Mouse (Mus musculus): ENCODE results near the gene Col6a4. TPM values are rescaled to one million over a fixed set of nuclear protein-coding genes. Genes with fewer than 3 reads are reported as not detected.

The Col6a4 gene
- polyA plus RNA-seq, 1 experiment, result not detected

- TF ChIP-seq CTCF (IDR thresholded peaks at IDR 0.05; ENCODE audit: low read depth, low read length) (no peak), POLR2A (IDR thresholded peaks at IDR 0.05; ENCODE audit: borderline replicate concordance, low read depth, low read length) (no peak)
Observed at GRCm38 (mm10) chr9:106076234-106076633, 20.3 kb downstream of the Col6a4 start.

GRCm38 (mm10) chr9:106073956-106074355 lies 22.6 kb downstream of the Col6a4 start:
- no peak overlapping the region for H3K27ac ChIP-seq (ENCODE audit: insufficient read depth, low read depth, low read length)
- H3K4me1 ChIP-seq (ENCODE audit: control insufficient read depth, insufficient read depth, low read length), result no peaks in the 10 kb centered on the region
- H3K4me3 ChIP-seq (ENCODE audit: insufficient read depth, low read length), result no peak overlapping the region
- TF ChIP-seq POLR2A (IDR thresholded peaks at IDR 0.05; ENCODE audit: borderline replicate concordance, low read depth, low read length), result no peak
- TF ChIP-seq CTCF (IDR thresholded peaks at IDR 0.05; ENCODE audit: low read depth, low read length), result no peak

More at GRCm38 (mm10) chr9:106076234-106076633, 20.3 kb downstream of the Col6a4 start:
- Histone ChIP-seq H3K4me3 (ENCODE audit: insufficient read depth, low read length) (no peak overlapping the region), H3K27ac (ENCODE audit: insufficient read depth, low read depth, low read length) (no peak overlapping the region), H3K4me1 (ENCODE audit: control insufficient read depth, insufficient read depth, low read length) (no peaks in the 10 kb centered on the region)

- H3K4me1 ChIP-seq (ENCODE audit: control insufficient read depth, insufficient read depth, low read length), result no peaks in the 10 kb centered on the region
- TF ChIP-seq CTCF (IDR thresholded peaks at IDR 0.05; ENCODE audit: low read depth, low read length) (no peak), POLR2A (IDR thresholded peaks at IDR 0.05; ENCODE audit: borderline replicate concordance, low read depth, low read length) (no peak)
- no peak overlapping the region for H3K27ac ChIP-seq (ENCODE audit: insufficient read depth, low read depth, low read length)
- H3K4me3 ChIP-seq (ENCODE audit: insufficient read depth, low read length), result no peak overlapping the region
Observed at GRCm38 (mm10) chr9:106071651-106072050, 24.9 kb downstream of the Col6a4 start.

- no peaks in the 10 kb centered on the region for H3K4me1 ChIP-seq (ENCODE audit: control insufficient read depth, insufficient read depth, low read length)
- H3K27ac ChIP-seq (ENCODE audit: insufficient read depth, low read depth, low read length), result no peak overlapping the region
- H3K4me3 ChIP-seq (ENCODE audit: insufficient read depth, low read length), result no peak overlapping the region
- TF ChIP-seq POLR2A (IDR thresholded peaks at IDR 0.05; ENCODE audit: borderline replicate concordance, low read depth, low read length) (no peak), CTCF (IDR thresholded peaks at IDR 0.05; ENCODE audit: low read depth, low read length) (no peak)
Observed at GRCm38 (mm10) chr9:106053446-106053845, 43.1 kb downstream of the Col6a4 start.

- Histone ChIP-seq H3K4me1 (ENCODE audit: control insufficient read depth, insufficient read depth, low read length) (no peaks in the 10 kb centered on the region), H3K27ac (ENCODE audit: insufficient read depth, low read depth, low read length) (no peak overlapping the region), H3K4me3 (ENCODE audit: insufficient read depth, low read length) (no peak overlapping the region)
- TF ChIP-seq CTCF (IDR thresholded peaks at IDR 0.05; ENCODE audit: low read depth, low read length), result no peak
- no peak for TF ChIP-seq POLR2A (IDR thresholded peaks at IDR 0.05; ENCODE audit: borderline replicate concordance, low read depth, low read length)
Observed at GRCm38 (mm10) chr9:106043921-106044503, 52.6 kb downstream of the Col6a4 start.

- TF ChIP-seq POLR2A (IDR thresholded peaks at IDR 0.05; ENCODE audit: borderline replicate concordance, low read depth, low read length) (no peak), CTCF (IDR thresholded peaks at IDR 0.05; ENCODE audit: low read depth, low read length) (no peak)
- H3K4me1 ChIP-seq (ENCODE audit: control insufficient read depth, insufficient read depth, low read length), result no peaks in the 10 kb centered on the region
- no peak overlapping the region for H3K4me3 ChIP-seq (ENCODE audit: insufficient read depth, low read length)
- H3K27ac ChIP-seq (ENCODE audit: insufficient read depth, low read depth, low read length), result no peak overlapping the region
Observed at GRCm38 (mm10) chr9:106039915-106040659, 56.5 kb downstream of the Col6a4 start.

- no peak overlapping the region for H3K4me3 ChIP-seq (ENCODE audit: insufficient read depth, low read length)
- TF ChIP-seq POLR2A (IDR thresholded peaks at IDR 0.05; ENCODE audit: borderline replicate concordance, low read depth, low read length) (no peak), CTCF (IDR thresholded peaks at IDR 0.05; ENCODE audit: low read depth, low read length) (no peak)
- H3K4me1 ChIP-seq (ENCODE audit: control insufficient read depth, insufficient read depth, low read length), result no peaks in the 10 kb centered on the region
- H3K27ac ChIP-seq (ENCODE audit: insufficient read depth, low read depth, low read length), result no peak overlapping the region
Observed at GRCm38 (mm10) chr9:106039276-106039675, 57.3 kb downstream of the Col6a4 start.

GRCm38 (mm10) chr9:106038865-106039264 lies 57.7 kb downstream of the Col6a4 start:
- no peak for TF ChIP-seq POLR2A (IDR thresholded peaks at IDR 0.05; ENCODE audit: borderline replicate concordance, low read depth, low read length)
- Histone ChIP-seq H3K4me1 (ENCODE audit: control insufficient read depth, insufficient read depth, low read length) (no peaks in the 10 kb centered on the region), H3K27ac (ENCODE audit: insufficient read depth, low read depth, low read length) (no peak overlapping the region), H3K4me3 (ENCODE audit: insufficient read depth, low read length) (no peak overlapping the region)

GRCm38 (mm10) chr9:106015666-106016065 lies 80.9 kb downstream of the Col6a4 start:
- H3K27ac ChIP-seq (ENCODE audit: insufficient read depth, low read depth, low read length), result no peak overlapping the region
- H3K4me3 ChIP-seq (ENCODE audit: insufficient read depth, low read length), result no peak overlapping the region
- no peaks in the 10 kb centered on the region for H3K4me1 ChIP-seq (ENCODE audit: control insufficient read depth, insufficient read depth, low read length)
- no peak for TF ChIP-seq CTCF (IDR thresholded peaks at IDR 0.05; ENCODE audit: low read depth, low read length)
- no peak for TF ChIP-seq POLR2A (IDR thresholded peaks at IDR 0.05; ENCODE audit: borderline replicate concordance, low read depth, low read length)

GRCm38 (mm10) chr9:106013139-106013538 lies 83.4 kb downstream of the Col6a4 start:
- Histone ChIP-seq H3K4me3 (ENCODE audit: insufficient read depth, low read length) (no peak overlapping the region), H3K27ac (ENCODE audit: insufficient read depth, low read depth, low read length) (no peak overlapping the region), H3K4me1 (ENCODE audit: control insufficient read depth, insufficient read depth, low read length) (no peaks in the 10 kb centered on the region)
- TF ChIP-seq CTCF (IDR thresholded peaks at IDR 0.05; ENCODE audit: low read depth, low read length) (no peak), POLR2A (IDR thresholded peaks at IDR 0.05; ENCODE audit: borderline replicate concordance, low read depth, low read length) (no peak)

Data from bone marrow macrophage, adult 2 months (primary cell).